In the genomic region with DNA sequence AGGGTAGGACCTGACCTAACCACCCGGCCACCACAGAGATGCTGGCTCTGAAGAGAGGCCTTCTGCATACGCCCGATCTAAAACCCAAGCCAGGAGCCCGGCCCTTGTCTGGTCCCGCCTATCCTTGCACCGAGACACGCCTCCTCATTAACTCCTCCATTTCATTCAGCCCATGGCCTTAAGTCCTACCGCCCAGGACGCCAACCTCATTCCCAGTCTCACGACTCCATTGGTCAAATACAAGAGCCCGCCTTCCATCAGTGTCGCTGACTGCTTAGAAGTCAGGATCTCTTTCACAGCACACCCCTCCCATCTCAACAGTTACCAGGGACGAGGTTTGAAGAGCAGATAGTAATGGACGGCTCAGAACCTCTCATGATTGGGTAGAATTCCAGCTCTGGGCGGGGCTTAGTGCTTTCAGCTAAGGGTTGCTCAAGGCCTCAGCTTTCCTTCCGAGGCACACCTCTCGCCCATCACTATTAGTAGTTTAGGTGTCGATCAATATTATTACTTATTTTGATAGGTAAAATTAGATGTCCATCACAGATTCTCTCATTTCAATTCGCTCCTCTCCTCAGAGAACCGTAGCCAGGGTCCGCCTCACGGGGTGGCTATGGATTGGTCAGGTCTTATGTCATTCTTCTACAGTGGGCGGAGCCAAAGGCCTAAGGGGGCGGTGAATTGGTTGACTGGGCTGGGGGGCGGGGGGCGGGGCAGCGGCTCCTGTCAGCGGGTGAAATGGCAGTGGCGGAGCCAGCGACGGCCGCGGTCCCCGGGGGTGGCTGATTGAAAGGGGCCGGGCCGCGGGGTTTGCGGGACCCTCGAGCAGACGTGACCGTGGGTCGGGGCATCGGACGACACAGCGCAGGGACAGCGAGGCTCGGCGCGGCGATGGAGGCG, we compare ENCODE assay signal across 8 mouse cellular contexts. TPM values are rescaled to one million over a fixed set of nuclear protein-coding genes. Genes with fewer than 3 reads are reported as not detected.
DNase-seq lines count a peak whose midpoint lies in the region; ATAC-seq lines count a peak whose summit lies in the region.

Gene Evi5l, plus strand, starts transcription at position 716 of the 900 bp plus-strand sequence.

- peak; percentile 90 for ATAC-seq in inflammation-experienced regulatory T-cells, adult 6 months
- ATAC-seq in megakaryocyte-erythroid progenitor cell, adult 5-6 weeks (replicated peaks; ENCODE audit: low FRiP score, low TSS enrichment, poor library complexity, severe bottlenecking) = peak; percentile 91

- intact Hi-C loops in gastrocnemius, postnatal 14 days (cut with DNase I; ENCODE audit: low total_unique reads) = no loop called here
- intact Hi-C loops in left cerebral cortex, postnatal 10 days (cut with DNase I) = no loop called here

- DNase-seq in adrenal gland, adult (ENCODE audit: inconsistent age in 2 of 2, low spot score in 1 of 2) = peak; percentile 98 to 100
- peak; percentile 99 for DNase-seq in embryo, embryonic 10.5 days (ENCODE audit: low spot score)
- peak; percentile 97 for DNase-seq in gastrocnemius, postnatal 14 days
- DNase-seq in left cerebral cortex, postnatal 10 days (ENCODE audit: extremely low spot score in 1 of 2, low spot score in 2 of 2) = peak; percentile 99
- DNase-seq in right cerebral cortex, postnatal 25 days = peak; percentile 97
- DNase-seq in urinary bladder, postnatal 4 days (ENCODE audit: low spot score in 2 of 2) = peak; percentile 97 to 98

RNA-seq across cellular contexts. Expression of gene Evi5l, which starts in this region (rescaled TPM):
- total RNA-seq in gastrocnemius, postnatal 14 days (2021) = 10 to 100 TPM; 11.1 to 12.4 TPM
- 1 to 10 TPM; 3.9 to 6.0 (median 5.7) TPM for polyA plus RNA-seq in inflammation-experienced regulatory T-cells, adult 6 months (2017; shearing (Covaris generic))
- total RNA-seq in left cerebral cortex, postnatal 10 days (2021) = 100 to 1,000 TPM; 127 to 130 TPM
- total RNA-seq in megakaryocyte-erythroid progenitor cell, adult 5-6 weeks (2014; fragmentation: Nextera tagmentation) = 5.0 and 9.1 TPM in 2 replicates
- 7.4 and 9.7 TPM in 2 replicates for total RNA-seq in megakaryocyte-erythroid progenitor cell, adult 5-6 weeks (2017)

Comparison
In these comparisons a context has a peak if more than half of its experiments do, and no peak if none do; other contexts are left out.
1. Peak in every context shown above with its lines: DNase-seq and ATAC-seq.
2. RNA of gene Evi5l (total RNA-seq): 127 to 130 TPM in left cerebral cortex, postnatal 10 days; 11.1 to 12.4 TPM in gastrocnemius, postnatal 14 days and 5.0 to 9.7 TPM in megakaryocyte-erythroid progenitor cell, adult 5-6 weeks; every median in the first group is over 4 times any median in the second.